Mouse (Mus musculus) midbrain, postnatal 0 days (tissue): ENCODE results near the gene BC049715. TPM values are rescaled to one million over a fixed set of nuclear protein-coding genes. Genes with fewer than 3 reads are reported as not detected.

Experiments used
- ATAC-seq: fragments of 200-750 bp; cut with Nextera tagmentation; 2 replicates; pipeline ENCODE4 v1.8.0; 2017; ENCODE audit warnings: moderate number of reproducible peaks, mild to moderate bottlenecking, moderate TSS enrichment, moderate library complexity; ENCODE audit not compliant: low FRiP score
- DNase-seq: peaks from one replicate; pipeline ENCODE4 v3.0.0-alpha.2; 2015; ENCODE audit warnings: low spot score
- H3K27ac ChIP-seq: fragments of 300-500 bp; sonication (generic); 2 replicates; pipeline ENCODE4 v1.5.1; 2014; ENCODE audit warnings: low read depth, mild to moderate bottlenecking, low read length, mixed read lengths
- H3K27me3 ChIP-seq: fragments of 300-500 bp; sonication (generic); 2 replicates; pipeline ENCODE4 v1.6.1; 2014; ENCODE audit warnings: low read length, control low read depth, mixed read lengths; ENCODE audit not compliant: insufficient read depth
- H3K36me3 ChIP-seq: fragments of 300-500 bp; sonication (generic); 2 replicates; pipeline ENCODE4 v1.6.1; 2014; ENCODE audit warnings: low read length, control low read depth, mixed read lengths; ENCODE audit not compliant: insufficient read depth
- H3K4me1 ChIP-seq: fragments of 300-500 bp; sonication (generic); 2 replicates; pipeline ENCODE4 v1.6.1; 2014; ENCODE audit warnings: mild to moderate bottlenecking, control low read depth, antibody characterized with exemption, low read length, mixed read lengths; ENCODE audit not compliant: insufficient read depth
- H3K4me2 ChIP-seq: fragments of 300-500 bp; sonication (generic); 2 replicates; pipeline ENCODE4 v1.6.1; 2014; ENCODE audit warnings: low read depth, mild to moderate bottlenecking, low read length, mixed read lengths; ENCODE audit not compliant: poor library complexity, severe bottlenecking
- H3K4me3 ChIP-seq: fragments of 300-500 bp; sonication (generic); 2 replicates; pipeline ENCODE4 v1.5.1; 2014; ENCODE audit warnings: low read depth, mild to moderate bottlenecking, low read length, moderate library complexity
- H3K9ac ChIP-seq: fragments of 300-500 bp; sonication (generic); replicated peaks from 2 replicates; pipeline ENCODE4 v1.6.1; 2014; ENCODE audit warnings: mild to moderate bottlenecking, low read length, moderate library complexity, mixed read lengths; ENCODE audit not compliant: poor library complexity, severe bottlenecking
- H3K9me3 ChIP-seq: fragments of 300-500 bp; sonication (generic); 2 replicates; pipeline ENCODE4 v1.6.1; 2016; ENCODE audit warnings: low read length, control low read depth
- CTCF ChIP-seq: IDR thresholded peaks from 2 replicates; pipeline ENCODE4 v1.5.1; 2016; ENCODE audit warnings: antibody characterized with exemption, mild to moderate bottlenecking
- WGBS: fragments of 180-500 bp; shearing (Covaris S2); extraction: QIAGEN DNeasy Blood & Tissue Kit; methylation state at CpG from one replicate; pipeline ENCODE4 v1.1.7; 2014; 5-methylcytosine and 5-hydroxymethylcytosine counted together
- polyA plus RNA-seq: library from polyadenylated mRNA; unstranded; fragments of >200 nt; fragmentation: Nextera tagmentation; extraction: Ambion mirVana; gene quantifications from 2 replicates; pipeline ENCODE4 v1.2.1, GENCODE M21; 2015
- total RNA-seq: library from RNA; depleted of rRNA; stranded (reverse); fragments of >200 nt; gene quantifications from 2 replicates; pipeline ENCODE4 v1.2.3, GENCODE M21; 2014

Gene BC049715
- total and polyA plus RNA-seq, 2 experiments from 2014 or later: 0.33 to 2.3 TPM

- H3K4me3 ChIP-seq: no peak overlapping the region
- ATAC-seq (no peak), DNase-seq (no peak)
- WGBS: 87% methylated on average over 1 of the region's 1 CpGs
- no peak overlapping the region for H3K27ac ChIP-seq
- H3K9me3 ChIP-seq: no peaks in the 10 kb centered on the region
- peaks cover 13% of the 10 kb centered on the region for H3K4me1 ChIP-seq
- no peak overlapping the region for H3K4me2 ChIP-seq
- H3K9ac ChIP-seq: no peak overlapping the region
- TF ChIP-seq CTCF: no peak
- H3K36me3 ChIP-seq: no peaks in the 10 kb centered on the region
- no peaks in the 10 kb centered on the region for H3K27me3 ChIP-seq
Measured at GRCm38 (mm10) chr6:136805409-136805775, 22.0 kb upstream of the BC049715 start.

DNA sequence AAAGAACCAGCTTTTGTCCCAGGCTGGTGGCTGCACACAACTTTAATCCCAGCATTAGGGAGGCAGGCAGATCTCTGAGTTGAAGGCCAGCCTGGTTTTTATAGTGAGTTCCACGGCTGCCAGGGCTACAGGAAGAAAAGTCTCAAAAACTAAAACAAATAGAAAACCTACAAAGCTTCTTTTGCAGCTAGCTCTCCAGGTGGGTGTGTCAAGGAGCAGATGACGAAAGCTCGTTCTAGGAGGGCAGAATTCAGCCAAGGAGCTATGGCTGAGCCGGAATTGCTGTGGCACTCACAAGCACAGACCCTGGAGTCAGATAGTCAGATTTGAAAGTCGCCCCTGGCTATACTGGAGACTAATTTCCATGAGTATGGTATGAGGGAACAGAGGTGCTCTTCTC, 20.6 kb upstream of the BC049715 start:
- Histone ChIP-seq H3K4me2 (peak overlapping the region; percentile 93), H3K4me3 (peak overlapping the region; percentile 62; the same call in 1 of the 2 replicates), H3K27ac (no peak overlapping the region), H3K4me1 (peaks cover 13% of the 10 kb centered on the region), H3K9me3 (no peaks in the 10 kb centered on the region), H3K36me3 (peaks cover 2% of the 10 kb centered on the region; the same call in 1 of the 2 replicates), H3K9ac (no peak overlapping the region), H3K27me3 (no peaks in the 10 kb centered on the region)
- 62% methylated on average over 5 of the region's 5 CpGs for WGBS
- ATAC-seq (no peak), DNase-seq (no peak)
- no peak for TF ChIP-seq CTCF

GRCm38 (mm10) chr6:136807395-136808013, 19.9 kb upstream of the BC049715 start:
- WGBS: 33% methylated on average over 18 of the region's 18 CpGs
- DNase-seq (no peak), ATAC-seq (peak; percentile 35; the same call in 1 of the 2 replicates)
- Histone ChIP-seq H3K4me3 (peak overlapping the region; percentile 62), H3K4me2 (peak overlapping the region; percentile 93), H3K36me3 (peaks cover 8% of the 10 kb centered on the region; the same call in 1 of the 2 replicates), H3K27ac (peak overlapping the region; percentile 33; the same call in 1 of the 2 replicates), H3K9ac (0 out of 2 replicates have a peak overlapping the region, but pooled peaks have one; percentile 0), H3K9me3 (no peaks in the 10 kb centered on the region), H3K4me1 (peaks cover 13% of the 10 kb centered on the region), H3K27me3 (no peaks in the 10 kb centered on the region)
- no peak for TF ChIP-seq CTCF

- H3K27ac ChIP-seq: peak within 1 kb of the TSS; percentile 33; the same call in 1 of the 2 replicates
- no peak for TF ChIP-seq CTCF
- H3K9me3 ChIP-seq: no peaks in the 10 kb centered on the region
- peak within 1 kb of the TSS; percentile 93 for H3K4me2 ChIP-seq
- peak within 1 kb of the TSS; percentile 71 for H3K9ac ChIP-seq
- H3K4me1 ChIP-seq: peaks cover 12% of the 10 kb centered on the region
- no peaks in the 10 kb centered on the region for H3K27me3 ChIP-seq
- H3K36me3 ChIP-seq: peaks cover 11% of the 10 kb centered on the region; the same call in 1 of the 2 replicates
- DNase-seq: peak; percentile 96
- H3K4me3 ChIP-seq: peak within 1 kb of the TSS; percentile 62
- peak; percentile 90 for ATAC-seq
- under 1% methylated on average over 34 of the region's 34 CpGs for WGBS
Measured at GRCm38 (mm10) chr6:136808014-136808417, 19.4 kb upstream of the BC049715 start, which contains the start of gene H2afj. Gene H2afj (plus strand): TSS chr6:136808244.

GRCm38 (mm10) chr6:136808631-136809046, 18.8 kb upstream of the BC049715 start:
- H3K27me3 ChIP-seq: no peaks in the 10 kb centered on the region
- peak overlapping the region; percentile 93 for H3K4me2 ChIP-seq
- no peak for TF ChIP-seq CTCF
- ATAC-seq: peak; percentile 6
- no peak for DNase-seq
- H3K4me3 ChIP-seq: peak overlapping the region; percentile 62
- peaks cover 16% of the 10 kb centered on the region; the same call in 1 of the 2 replicates for H3K36me3 ChIP-seq
- H3K9me3 ChIP-seq: no peaks in the 10 kb centered on the region
- WGBS: under 1% methylated on average over 28 of the region's 28 CpGs
- H3K9ac ChIP-seq: peak overlapping the region; percentile 71
- no peak overlapping the region for H3K27ac ChIP-seq
- peaks cover 9% of the 10 kb centered on the region for H3K4me1 ChIP-seq

DNA sequence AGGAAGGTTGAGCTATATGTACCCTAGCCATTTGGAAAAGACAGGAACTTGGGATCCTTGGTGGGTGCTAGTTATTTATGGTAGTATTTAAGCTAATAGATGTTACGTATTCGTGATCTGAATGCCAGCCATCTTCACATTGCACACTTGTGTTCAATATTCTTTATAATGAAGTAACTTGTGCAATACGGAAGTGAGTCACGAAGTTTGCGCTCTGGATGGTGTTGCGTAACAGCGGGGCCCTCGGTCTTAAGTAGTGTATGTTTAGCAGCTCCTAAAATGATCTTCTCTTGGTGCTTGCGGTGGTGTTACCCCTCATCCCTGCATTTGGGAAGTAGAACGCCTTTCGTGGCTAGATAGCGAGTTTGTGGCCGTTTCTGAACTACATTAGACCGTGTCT, 18.3 kb upstream of the BC049715 start:
- no peaks in the 10 kb centered on the region for H3K27me3 ChIP-seq
- H3K4me2 ChIP-seq: peak overlapping the region; percentile 93
- peak overlapping the region; percentile 71 for H3K9ac ChIP-seq
- H3K9me3 ChIP-seq: no peaks in the 10 kb centered on the region
- no peak for TF ChIP-seq CTCF
- peak overlapping the region; percentile 62 for H3K4me3 ChIP-seq
- DNase-seq (no peak), ATAC-seq (no peak)
- peaks cover 20% of the 10 kb centered on the region for H3K36me3 ChIP-seq
- peaks cover 9% of the 10 kb centered on the region for H3K4me1 ChIP-seq
- 46% methylated on average over 14 of the region's 14 CpGs for WGBS
- H3K27ac ChIP-seq: no peak overlapping the region
